Mouse (Mus musculus) adrenal gland, postnatal 10 days (tissue): ENCODE measurements around the gene Map3k13. TPM values are rescaled to one million over a fixed set of nuclear protein-coding genes. Genes with fewer than 3 reads are reported as not detected.

Experiments
- DNase-seq: peaks from one replicate; pipeline ENCODE4 v3.0.0; 2021; ENCODE audit warnings: mixed read lengths
- total RNA-seq, 2 experiments: library from RNA; stranded (reverse); gene quantifications; 2 replicates each; pipeline ENCODE4 v1.2.3; 2021

Map3k13 gene
- total RNA-seq, 2 experiments from 2014 or later = 1.6 to 1.7 TPM

DNA sequence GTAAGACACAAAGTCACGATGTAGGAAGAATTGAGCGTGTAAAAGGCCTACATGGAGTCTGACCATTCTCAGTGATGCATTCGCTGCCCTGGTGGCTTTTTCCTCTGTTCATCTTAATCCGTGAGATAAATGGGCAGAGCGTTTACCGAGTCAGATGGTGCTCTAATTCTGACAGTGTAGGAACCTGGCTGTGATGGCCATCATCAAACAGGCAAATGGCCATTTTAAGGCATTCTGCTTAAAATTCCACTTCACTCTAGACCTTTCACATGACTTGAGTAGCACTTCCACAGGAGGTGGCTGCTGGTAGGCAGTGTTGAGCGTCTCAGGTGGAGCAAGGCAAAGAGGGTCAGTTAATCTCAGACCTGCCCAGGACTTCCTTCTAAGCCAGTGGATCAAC is 58.2 kb downstream of the Map3k13 start:
- no peak for DNase-seq

DNA sequence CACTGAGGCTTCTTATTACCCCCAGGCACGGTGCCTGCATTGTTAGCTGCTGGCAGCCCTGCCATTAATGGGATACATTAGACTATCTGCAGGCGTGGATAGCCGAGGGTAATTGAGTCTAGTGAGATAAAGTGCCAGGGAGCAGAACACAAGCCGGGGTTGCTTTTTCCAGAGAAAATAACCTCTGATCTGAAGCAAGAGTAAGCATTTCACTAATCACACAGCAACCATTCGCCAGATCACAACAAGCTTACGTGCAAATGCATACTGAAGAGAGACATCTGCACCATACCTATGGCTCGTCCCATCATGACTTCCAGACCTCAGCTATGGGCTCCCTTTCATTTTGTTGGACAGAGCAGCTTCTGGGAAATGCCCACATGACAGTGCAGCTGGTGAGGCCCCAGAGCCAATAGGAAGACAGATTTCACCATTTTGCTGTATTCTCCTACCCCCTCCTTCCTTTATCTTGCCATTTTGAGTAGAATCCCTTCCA is 59.3 kb downstream of the Map3k13 start:
- no peak for DNase-seq

- DNase-seq = no peak
Observed at GRCm38 (mm10) chr16:21854589-21855284, 60.6 kb downstream of the Map3k13 start.

DNA sequence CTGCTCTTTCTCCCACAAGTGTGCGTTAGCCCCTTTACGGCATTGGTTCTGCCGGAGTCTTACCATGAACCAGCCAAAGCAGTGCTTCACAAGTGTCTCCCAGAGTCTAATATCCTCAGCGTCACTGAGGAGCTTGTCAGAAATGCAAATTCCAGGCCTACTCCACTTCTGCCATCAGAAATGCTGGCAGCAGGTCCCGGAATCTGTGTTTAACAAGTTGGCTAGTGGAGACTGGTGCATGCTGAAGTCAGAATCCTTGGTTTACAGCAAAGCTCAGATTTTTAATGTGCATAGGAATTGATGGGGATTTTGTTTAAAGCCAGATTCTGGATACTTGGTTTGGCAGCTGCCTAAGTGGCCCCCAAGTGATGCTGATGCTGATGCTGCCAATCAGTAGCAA is 62.0 kb downstream of the Map3k13 start:
- no peak for DNase-seq

DNA sequence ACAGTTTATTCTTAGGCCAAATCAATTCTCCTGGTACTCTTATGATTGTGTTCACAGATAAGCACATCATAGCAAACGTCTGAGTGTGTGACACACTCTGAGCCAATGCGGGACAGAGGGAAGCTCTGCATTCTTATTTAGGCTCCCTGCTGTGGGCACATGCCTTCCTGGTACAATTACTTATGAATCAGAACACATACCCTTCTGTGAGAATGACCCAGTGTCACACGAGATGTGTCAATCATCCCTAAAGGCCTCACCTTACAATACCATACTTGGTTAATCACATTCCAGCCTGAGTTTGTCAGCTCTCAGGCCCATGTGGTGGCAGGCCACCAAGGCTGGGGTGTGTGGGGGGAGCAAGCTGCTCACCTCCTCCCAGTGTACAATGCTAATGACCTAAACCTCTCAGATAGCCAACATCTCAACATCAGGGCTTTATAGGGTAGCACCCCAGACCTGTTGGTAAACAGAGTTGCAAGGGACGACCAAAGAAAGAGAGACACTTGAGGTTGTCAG is 63.0 kb downstream of the Map3k13 start:
- no peak for DNase-seq

GRCm38 (mm10) chr16:21858163-21858562 is 64.0 kb downstream of the Map3k13 start:
- DNase-seq = no peak

GRCm38 (mm10) chr16:21858882-21859281 is 64.7 kb downstream of the Map3k13 start:
- no peak for DNase-seq

- no peak for DNase-seq
Observed at GRCm38 (mm10) chr16:21862448-21862847, 68.3 kb downstream of the Map3k13 start.

DNA sequence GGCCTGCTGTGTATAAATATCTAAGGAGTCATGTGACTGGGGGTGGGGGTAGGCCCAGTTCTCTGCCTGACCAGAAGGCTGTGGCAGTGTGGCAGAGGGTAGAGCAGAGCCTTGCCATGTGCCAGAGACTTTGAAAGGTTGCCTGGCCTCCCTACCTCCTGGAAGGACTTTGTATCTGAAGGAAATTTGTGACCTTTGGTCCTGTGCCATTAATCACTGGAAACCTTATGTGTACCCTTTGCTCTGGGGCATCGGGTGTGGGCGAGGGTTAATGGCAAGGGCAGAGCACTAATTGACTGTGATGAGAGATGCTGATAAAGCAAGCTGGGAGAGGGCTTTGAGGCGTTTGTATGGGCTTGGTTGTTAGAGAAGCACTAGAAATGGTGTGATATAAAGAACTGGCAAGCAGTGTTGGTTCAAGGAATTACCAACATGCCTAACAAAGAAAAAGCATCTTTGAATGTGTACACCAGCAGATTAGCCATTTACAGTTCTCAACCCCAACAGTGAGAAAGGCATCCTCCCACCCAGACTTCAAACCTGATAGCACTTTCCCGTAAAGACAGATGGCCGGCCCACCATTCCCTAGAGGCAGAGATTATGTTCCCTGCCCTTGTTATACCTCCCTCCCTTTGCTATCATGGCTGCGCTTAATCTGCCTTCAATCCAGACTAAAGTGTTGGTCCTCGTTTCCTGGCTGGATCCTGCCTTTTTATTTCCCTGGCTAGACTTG is 71.3 kb downstream of the Map3k13 start:
- peak; percentile 9 for DNase-seq

DNA sequence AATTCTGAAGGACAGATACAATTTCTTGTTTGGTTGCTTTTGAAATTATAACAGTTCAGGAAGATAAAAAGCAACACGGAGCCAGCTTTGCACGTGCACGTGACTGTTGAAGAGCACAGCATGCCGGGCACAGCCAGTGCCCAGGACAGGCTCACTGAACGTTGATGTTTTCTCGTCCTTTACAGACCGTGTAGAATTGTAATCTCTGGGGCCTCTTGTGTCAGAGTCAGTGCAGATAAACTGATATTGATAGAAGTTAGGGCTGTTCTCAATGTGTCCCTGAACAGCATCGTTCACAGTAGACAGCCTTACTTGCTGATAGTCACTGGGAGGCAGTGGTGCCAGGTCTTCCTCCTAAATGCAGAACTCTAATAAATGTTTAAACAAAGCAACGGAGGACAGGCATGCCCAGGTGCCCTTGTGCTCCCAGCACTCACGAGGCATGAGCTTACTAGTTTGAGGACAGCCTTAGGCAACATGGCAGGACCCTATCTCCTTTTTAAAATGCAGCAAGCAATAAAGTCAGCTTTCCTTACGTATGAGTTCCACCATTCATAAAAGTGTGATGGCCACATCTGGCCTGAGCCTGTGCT is 71.9 kb downstream of the Map3k13 start:
- DNase-seq = no peak

DNA sequence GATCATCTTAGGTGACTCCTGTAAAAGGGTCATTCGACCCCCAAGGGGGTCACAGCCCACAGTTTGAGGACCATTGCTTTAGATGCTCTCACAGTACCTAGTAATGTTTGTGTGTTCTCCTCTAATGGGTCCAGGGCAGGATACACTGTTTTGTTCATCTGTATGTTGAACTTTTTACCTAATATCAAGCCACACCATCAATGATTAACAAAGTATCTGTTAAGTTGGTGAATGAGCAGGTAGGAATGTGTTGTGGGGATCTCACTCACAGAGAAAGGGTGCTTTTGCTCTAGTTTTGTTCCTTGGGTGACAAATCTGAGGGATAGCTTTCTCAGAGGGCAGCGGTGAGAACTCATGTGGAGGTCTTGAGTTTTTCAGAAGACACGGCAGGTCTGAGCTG is 73.6 kb downstream of the Map3k13 start:
- DNase-seq = no peak

DNA sequence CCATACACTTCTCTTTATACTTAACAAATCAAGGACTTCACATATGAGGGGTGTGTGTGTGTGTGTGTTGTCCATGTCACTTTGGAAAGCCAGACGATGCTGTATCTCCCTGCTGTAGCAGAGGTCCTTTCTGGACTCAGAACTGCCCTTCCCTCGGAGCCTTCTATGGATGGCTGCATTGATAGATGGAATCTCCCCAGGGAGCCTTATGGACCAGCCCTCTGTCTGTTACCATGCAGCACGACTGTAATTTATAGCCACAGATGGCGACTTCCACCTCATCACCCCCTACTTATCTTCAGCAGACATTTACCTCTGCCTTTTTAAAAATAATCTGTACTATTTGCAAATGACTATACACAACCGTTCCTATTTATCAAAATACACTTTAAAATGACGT is 74.5 kb downstream of the Map3k13 start:
- no peak for DNase-seq

DNA sequence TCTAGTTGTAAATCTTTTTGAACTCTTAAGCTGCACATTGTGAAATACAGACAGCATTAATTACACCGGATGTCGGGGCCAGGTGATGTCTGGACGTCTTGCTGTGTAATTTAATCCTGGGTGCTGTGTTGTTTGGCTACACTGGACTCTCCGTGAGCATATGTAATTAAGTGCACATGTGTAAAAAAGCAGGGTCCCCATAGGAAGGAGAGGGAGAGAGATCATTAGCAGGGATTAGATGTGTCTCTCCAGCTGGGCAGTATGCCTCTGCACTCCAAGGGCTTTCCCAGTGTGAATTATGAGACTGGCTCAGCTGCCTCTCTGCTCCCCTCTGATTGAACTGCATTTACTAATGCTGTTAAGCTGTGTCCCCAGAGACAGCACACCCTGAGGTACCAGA is 75.7 kb downstream of the Map3k13 start:
- DNase-seq = no peak

- no peak for DNase-seq
Observed at GRCm38 (mm10) chr16:21877735-21878134, 83.6 kb downstream of the Map3k13 start.

DNA sequence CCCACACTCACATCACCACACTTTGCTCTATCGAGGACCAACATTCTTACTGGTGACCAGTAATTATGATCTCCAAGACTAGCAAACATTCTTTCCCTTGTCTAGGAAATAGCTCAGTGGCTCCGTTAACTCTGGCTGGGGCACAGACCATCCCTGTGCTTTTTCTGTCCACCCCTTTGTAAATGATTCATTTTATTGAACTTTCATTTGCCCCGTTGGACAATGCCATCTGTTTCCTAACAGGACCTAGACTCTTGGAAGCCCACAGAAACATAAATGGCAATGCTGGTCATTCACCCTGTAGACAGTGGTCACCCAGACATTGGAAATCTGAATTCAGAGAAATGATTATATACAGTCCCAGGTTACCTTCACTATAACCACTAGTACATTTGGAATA is 84.7 kb downstream of the Map3k13 start:
- no peak for DNase-seq

DNA sequence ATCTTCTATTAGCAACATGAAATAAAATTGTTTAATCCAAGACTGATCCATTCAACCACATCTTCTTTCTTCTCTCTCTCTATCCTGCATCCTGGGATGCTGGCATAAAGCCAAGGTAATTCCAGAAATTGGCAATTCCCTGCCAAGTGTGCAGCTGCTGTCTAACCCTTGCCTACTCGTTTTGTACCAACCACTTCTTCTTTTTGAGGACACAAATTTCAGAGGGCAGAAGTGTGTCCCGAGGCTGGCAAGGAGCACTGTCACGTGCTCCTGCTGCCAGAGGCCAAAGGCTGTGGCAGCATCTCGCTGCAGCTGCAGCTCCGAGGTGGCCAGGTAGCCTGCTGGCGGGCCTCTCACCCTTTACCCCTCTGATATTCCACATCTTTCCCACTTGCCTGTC is 87.0 kb downstream of the Map3k13 start:
- no peak for DNase-seq

- DNase-seq = no peak
Observed at GRCm38 (mm10) chr16:21881582-21882259, 87.6 kb downstream of the Map3k13 start.

GRCm38 (mm10) chr16:21887601-21888000 is 93.5 kb downstream of the Map3k13 start:
- no peak for DNase-seq

DNA sequence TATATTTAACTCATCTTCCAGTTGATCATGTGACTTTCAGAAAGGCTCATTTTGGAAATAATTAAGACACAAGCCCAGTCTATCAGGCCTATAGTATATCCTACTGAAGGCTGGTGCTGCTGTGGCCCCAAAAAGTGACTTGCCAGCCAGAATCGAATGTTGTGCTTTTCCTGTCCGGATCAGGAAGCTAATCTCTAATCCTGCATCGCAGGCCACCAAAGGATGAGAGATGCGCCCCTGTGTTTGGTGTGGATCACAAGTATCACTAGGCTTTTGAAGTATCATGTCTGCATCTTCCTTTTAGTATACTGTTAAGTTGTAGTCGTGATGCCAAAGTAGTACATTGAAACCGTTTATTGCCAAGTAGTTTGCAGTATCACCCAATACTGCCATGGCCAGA is 99.7 kb downstream of the Map3k13 start:
- DNase-seq = no peak

- no peak for DNase-seq
Observed at GRCm38 (mm10) chr16:21901286-21901685, 107.1 kb downstream of the Map3k13 start.

- DNase-seq = no peak
Observed at GRCm38 (mm10) chr16:21904636-21905035, 110.5 kb downstream of the Map3k13 start.

GRCm38 (mm10) chr16:21905996-21906395 is 111.8 kb downstream of the Map3k13 start:
- no peak for DNase-seq

DNA sequence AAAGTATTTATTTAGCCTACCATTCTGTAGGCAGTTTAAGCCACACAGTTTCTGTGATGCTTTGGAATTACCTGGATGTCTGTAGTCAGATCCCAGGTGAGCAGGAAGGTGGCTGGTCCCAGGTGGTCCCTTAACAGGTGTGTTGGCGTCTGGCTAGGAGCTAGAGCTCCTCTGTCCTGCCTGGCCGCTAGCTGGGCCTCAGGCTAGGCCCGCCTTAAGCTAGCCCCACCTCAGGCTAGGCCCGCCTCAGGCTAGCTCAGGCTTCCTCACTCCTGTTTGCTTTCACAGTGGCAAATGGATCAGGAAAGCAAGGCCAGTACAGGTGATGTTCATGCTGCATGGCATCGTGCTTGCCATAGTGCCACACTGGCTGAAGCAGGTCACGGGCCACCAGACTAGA is 112.8 kb downstream of the Map3k13 start:
- no peak for DNase-seq
